Mouse (Mus musculus) midbrain, embryonic 10.5 days (tissue): ENCODE measurements around the gene Sgms1. TPM values are rescaled to one million over a fixed set of nuclear protein-coding genes. Genes with fewer than 3 reads are reported as not detected.

Experiments used
- DNase-seq: peaks from one replicate; pipeline ENCODE4 v3.0.0-alpha.2; 2017; ENCODE audit warnings: low spot score
- H3K27ac ChIP-seq: fragments of 300-500 bp; sonication (generic); replicated peaks from 2 replicates; pipeline ENCODE4 v1.5.1; 2016; ENCODE audit warnings: mild to moderate bottlenecking
- H3K27me3 ChIP-seq: fragments of 300-500 bp; sonication (generic); 2 replicates; pipeline ENCODE4 v1.6.1; 2016; ENCODE audit warnings: low read depth, mild to moderate bottlenecking; ENCODE audit not compliant: poor library complexity, severe bottlenecking
- H3K36me3 ChIP-seq: fragments of 300-500 bp; sonication (generic); 2 replicates; pipeline ENCODE4 v1.6.1; 2016; ENCODE audit warnings: mild to moderate bottlenecking, moderate library complexity
- H3K4me1 ChIP-seq: fragments of 300-500 bp; sonication (generic); 2 replicates; pipeline ENCODE4 v1.6.1; 2016
- H3K4me3 ChIP-seq: fragments of 300-500 bp; sonication (generic); 2 replicates; pipeline ENCODE4 v1.5.1; 2016; ENCODE audit warnings: mild to moderate bottlenecking, moderate library complexity
- H3K9me3 ChIP-seq: fragments of 300-500 bp; sonication (generic); replicated peaks from 2 replicates; pipeline ENCODE4 v1.6.1; 2016; ENCODE audit warnings: mild to moderate bottlenecking
- WGBS: fragments of 180-500 bp; shearing (Covaris S2); methylation state at CpG from one replicate; pipeline ENCODE4 v1.1.7; 2016; 5-methylcytosine and 5-hydroxymethylcytosine counted together
- polyA plus RNA-seq: library from polyadenylated mRNA; unstranded; fragments of >200 nt; fragmentation: Nextera tagmentation; extraction: Ambion mirVana; gene quantifications from 2 replicates; pipeline ENCODE4 v1.2.1, GENCODE M21; 2016

Gene Sgms1
- polyA plus RNA-seq, 1 experiment from 2014 or later: 13.1 TPM

- peak overlapping the region; percentile 40 for H3K4me3 ChIP-seq
- 13% methylated on average over 4 of the region's 4 CpGs for WGBS
- H3K4me1 ChIP-seq: peaks cover 75% of the 10 kb centered on the region
- H3K27me3 ChIP-seq: no peaks in the 10 kb centered on the region; the same call in 1 of the 2 replicates
- peak overlapping the region; percentile 75; the same call in 1 of the 2 replicates for H3K27ac ChIP-seq
- H3K36me3 ChIP-seq: no peaks in the 10 kb centered on the region
- DNase-seq: no peak
- H3K9me3 ChIP-seq: no peaks in the 10 kb centered on the region
Observed at GRCm38 (mm10) chr19:32344738-32345121, 44.8 kb downstream of the Sgms1 start.

GRCm38 (mm10) chr19:32343937-32344737 lies 45.4 kb downstream of the Sgms1 start:
- peak overlapping the region; percentile 75 for H3K27ac ChIP-seq
- H3K27me3 ChIP-seq: no peaks in the 10 kb centered on the region; the same call in 1 of the 2 replicates
- no peaks in the 10 kb centered on the region for H3K36me3 ChIP-seq
- DNase-seq: no peak
- peak overlapping the region; percentile 40 for H3K4me3 ChIP-seq
- peaks cover 70% of the 10 kb centered on the region for H3K4me1 ChIP-seq
- 3% methylated on average over 17 of the region's 17 CpGs for WGBS
- H3K9me3 ChIP-seq: no peaks in the 10 kb centered on the region

GRCm38 (mm10) chr19:32342436-32342835 lies 47.1 kb downstream of the Sgms1 start:
- peaks cover 70% of the 10 kb centered on the region for H3K4me1 ChIP-seq
- WGBS: 67% methylated on average over 5 of the region's 5 CpGs
- no peak for DNase-seq
- no peak overlapping the region for H3K4me3 ChIP-seq
- H3K27me3 ChIP-seq: no peaks in the 10 kb centered on the region; the same call in 1 of the 2 replicates
- no peaks in the 10 kb centered on the region for H3K36me3 ChIP-seq
- H3K9me3 ChIP-seq: no peaks in the 10 kb centered on the region
- peak overlapping the region; percentile 73 for H3K27ac ChIP-seq

DNA sequence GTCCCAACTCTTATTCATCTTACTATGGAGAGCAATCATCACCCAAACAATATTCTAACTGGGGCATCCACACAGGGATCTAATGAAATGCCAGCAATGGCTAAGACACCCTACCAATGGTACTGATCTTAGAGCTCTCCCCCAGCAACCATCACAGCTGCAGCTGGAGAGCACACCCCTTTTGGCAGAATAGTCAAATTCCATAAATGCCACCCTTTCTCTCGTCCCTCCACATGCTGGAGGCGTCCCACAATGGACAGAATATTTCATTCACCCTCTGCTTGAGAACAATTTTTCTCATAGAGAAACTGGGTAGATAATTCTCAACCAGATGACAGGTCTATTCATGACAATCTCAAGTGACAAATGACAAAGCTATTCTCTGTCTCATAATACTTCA lies 48.4 kb downstream of the Sgms1 start:
- no peak overlapping the region for H3K27ac ChIP-seq
- no peaks in the 10 kb centered on the region for H3K36me3 ChIP-seq
- WGBS: 73% methylated on average over 2 of the region's 2 CpGs
- no peak for DNase-seq
- H3K4me3 ChIP-seq: no peak overlapping the region
- peaks cover 76% of the 10 kb centered on the region for H3K4me1 ChIP-seq
- H3K27me3 ChIP-seq: no peaks in the 10 kb centered on the region; the same call in 1 of the 2 replicates
- no peaks in the 10 kb centered on the region for H3K9me3 ChIP-seq

- WGBS: 95% methylated on average over 5 of the region's 5 CpGs
- DNase-seq: no peak
- peaks cover 70% of the 10 kb centered on the region for H3K4me1 ChIP-seq
- no peaks in the 10 kb centered on the region for H3K36me3 ChIP-seq
- H3K27me3 ChIP-seq: no peaks in the 10 kb centered on the region; the same call in 1 of the 2 replicates
- no peak overlapping the region for H3K27ac ChIP-seq
- no peak overlapping the region for H3K4me3 ChIP-seq
- H3K9me3 ChIP-seq: no peaks in the 10 kb centered on the region
Observed at GRCm38 (mm10) chr19:32340168-32340567, 49.3 kb downstream of the Sgms1 start.

GRCm38 (mm10) chr19:32337708-32338107 lies 51.8 kb downstream of the Sgms1 start:
- 61% methylated on average over 6 of the region's 6 CpGs for WGBS
- DNase-seq: no peak
- no peaks in the 10 kb centered on the region for H3K36me3 ChIP-seq
- no peak overlapping the region for H3K4me3 ChIP-seq
- H3K9me3 ChIP-seq: no peaks in the 10 kb centered on the region
- H3K27me3 ChIP-seq: no peaks in the 10 kb centered on the region
- 0 out of 2 replicates have a peak overlapping the region, but pooled peaks have one; percentile 35 for H3K27ac ChIP-seq
- H3K4me1 ChIP-seq: peaks cover 45% of the 10 kb centered on the region

GRCm38 (mm10) chr19:32334751-32335150 lies 54.8 kb downstream of the Sgms1 start:
- no peaks in the 10 kb centered on the region for H3K27me3 ChIP-seq
- peaks cover 24% of the 10 kb centered on the region for H3K4me1 ChIP-seq
- no peak overlapping the region for H3K27ac ChIP-seq
- 95% methylated on average over 2 of the region's 2 CpGs for WGBS
- H3K4me3 ChIP-seq: no peak overlapping the region
- no peak for DNase-seq
- H3K36me3 ChIP-seq: no peaks in the 10 kb centered on the region
- H3K9me3 ChIP-seq: no peaks in the 10 kb centered on the region

GRCm38 (mm10) chr19:32333544-32333943 lies 56.0 kb downstream of the Sgms1 start:
- 89% methylated on average over 4 of the region's 4 CpGs for WGBS
- no peaks in the 10 kb centered on the region for H3K27me3 ChIP-seq
- H3K4me3 ChIP-seq: no peak overlapping the region
- peaks cover 24% of the 10 kb centered on the region for H3K4me1 ChIP-seq
- H3K9me3 ChIP-seq: no peaks in the 10 kb centered on the region
- H3K27ac ChIP-seq: no peak overlapping the region
- no peak for DNase-seq
- H3K36me3 ChIP-seq: no peaks in the 10 kb centered on the region

- Histone ChIP-seq H3K27me3 (no peaks in the 10 kb centered on the region), H3K36me3 (no peaks in the 10 kb centered on the region), H3K9me3 (no peaks in the 10 kb centered on the region), H3K4me3 (no peak overlapping the region), H3K4me1 (peaks cover 17% of the 10 kb centered on the region), H3K27ac (no peak overlapping the region)
- no peak for DNase-seq
- WGBS: 96% methylated on average over 17 of the region's 17 CpGs
Observed at GRCm38 (mm10) chr19:32332779-32333460, 56.6 kb downstream of the Sgms1 start.

DNA sequence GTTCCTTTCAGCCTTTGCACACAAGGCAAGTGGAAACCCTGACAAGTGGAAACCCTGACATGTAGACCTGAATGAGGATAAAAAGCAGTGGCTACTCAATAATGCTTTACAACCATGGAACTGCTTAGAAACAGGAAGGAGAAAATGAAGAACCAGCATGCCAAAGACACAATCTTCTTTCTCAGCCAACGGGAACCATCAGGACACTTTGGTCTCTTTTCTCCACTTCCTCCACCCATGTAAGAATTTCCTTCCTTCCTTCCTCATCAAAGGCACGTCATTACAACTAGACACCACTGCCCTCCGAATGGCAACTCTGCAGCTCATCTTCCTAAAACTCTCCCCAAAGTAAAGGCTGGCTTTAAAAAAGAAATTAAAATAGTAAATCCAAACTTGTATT lies 59.3 kb downstream of the Sgms1 start:
- WGBS: 76% methylated on average over 3 of the region's 3 CpGs

DNA sequence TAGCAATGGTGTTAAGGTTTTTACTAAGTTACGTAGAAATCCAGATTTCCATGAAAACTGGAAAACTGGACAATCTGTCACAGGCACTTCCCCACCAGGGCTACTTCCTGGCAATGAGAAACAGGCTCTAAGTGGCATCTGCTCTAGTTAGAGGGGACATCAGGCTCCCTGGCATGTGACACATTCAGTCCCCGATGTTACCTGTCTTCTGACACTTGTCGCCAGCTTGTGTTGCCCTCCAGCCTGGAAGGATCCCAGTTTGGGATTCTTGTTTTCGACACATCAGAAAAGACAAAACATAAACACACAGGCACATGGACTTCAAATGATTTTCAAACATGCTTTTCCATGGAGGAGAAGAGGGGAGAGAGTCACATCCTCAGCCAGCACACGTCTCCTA lies 60.0 kb downstream of the Sgms1 start:
- Histone ChIP-seq H3K27ac (no peak overlapping the region), H3K27me3 (no peaks in the 10 kb centered on the region), H3K4me3 (no peak overlapping the region), H3K9me3 (no peaks in the 10 kb centered on the region), H3K4me1 (no peaks in the 10 kb centered on the region), H3K36me3 (no peaks in the 10 kb centered on the region)
- 89% methylated on average over 5 of the region's 5 CpGs for WGBS
- DNase-seq: no peak

More for the DNA sequence above, 59.3 kb downstream of the Sgms1 start:
- Histone ChIP-seq H3K27ac (no peak overlapping the region), H3K9me3 (no peaks in the 10 kb centered on the region), H3K36me3 (no peaks in the 10 kb centered on the region), H3K4me1 (no peaks in the 10 kb centered on the region), H3K4me3 (no peak overlapping the region), H3K27me3 (no peaks in the 10 kb centered on the region)
- no peak for DNase-seq

DNA sequence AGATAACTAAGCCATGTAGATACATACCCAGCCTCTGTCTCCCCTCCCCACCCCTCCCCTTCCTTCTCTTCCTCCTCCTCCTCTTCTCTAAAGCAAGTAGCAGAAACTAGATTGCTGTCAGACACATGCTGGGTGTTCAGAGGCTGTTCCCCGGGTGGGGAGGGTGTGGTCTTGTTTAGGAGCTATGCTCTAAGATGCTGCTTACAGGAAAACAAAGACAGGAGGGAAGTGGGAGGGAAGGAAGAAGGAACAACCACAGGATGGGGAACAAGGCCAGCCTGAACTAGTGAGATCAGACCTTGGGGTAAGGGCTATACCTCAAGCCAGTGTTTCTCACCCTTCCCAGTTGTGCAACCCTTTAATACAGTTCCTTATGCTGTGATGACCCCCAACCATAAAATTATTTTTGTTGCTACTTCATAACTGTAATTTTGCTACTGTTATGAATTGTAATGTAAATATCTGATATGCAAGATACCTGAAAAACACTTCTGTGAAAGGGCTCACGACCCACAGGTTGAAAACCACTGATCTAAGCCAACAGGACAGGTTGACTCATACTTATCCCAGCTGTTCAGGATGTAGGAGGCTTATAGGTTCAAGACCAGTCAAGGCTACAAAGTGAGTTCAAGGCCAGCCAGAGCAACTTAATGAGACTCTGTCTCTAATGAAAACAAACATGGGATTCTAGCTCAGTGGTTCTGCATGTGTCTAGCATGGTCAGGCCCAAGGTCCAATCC lies 61.3 kb downstream of the Sgms1 start:
- H3K4me3 ChIP-seq: no peak overlapping the region
- no peak for DNase-seq
- H3K9me3 ChIP-seq: no peaks in the 10 kb centered on the region
- no peaks in the 10 kb centered on the region for H3K4me1 ChIP-seq
- H3K27me3 ChIP-seq: no peaks in the 10 kb centered on the region
- no peaks in the 10 kb centered on the region for H3K36me3 ChIP-seq
- WGBS: 53% methylated on average over 2 of the region's 2 CpGs
- no peak overlapping the region for H3K27ac ChIP-seq
